Mouse (Mus musculus) liver, adult 2 months (tissue): ENCODE results near the gene Cacng7. TPM values are rescaled to one million over a fixed set of nuclear protein-coding genes. Genes with fewer than 3 reads are reported as not detected.

Experiments
- DNase-seq: peaks from one replicate; pipeline ENCODE4 v3.0.0-alpha.2; 2011; ENCODE audit warnings: low read depth, low spot score; ENCODE audit errors: extremely low read depth
- H3K27ac ChIP-seq: fragments of 200-500 bp; replicated peaks from 2 replicates; pipeline ENCODE4 v1.5.1; 2012; ENCODE audit warnings: low read depth, mild to moderate bottlenecking, control low read depth, inconsistent platforms, low read length; ENCODE audit not compliant: insufficient read depth
- H3K27me3 ChIP-seq: fragments of 200-500 bp; 2 replicates; pipeline ENCODE4 v1.6.1; 2012; ENCODE audit warnings: mild to moderate bottlenecking, moderate library complexity, low read length, inconsistent platforms; ENCODE audit not compliant: control insufficient read depth, insufficient read depth
- H3K36me3 ChIP-seq: fragments of 200-500 bp; 2 replicates; pipeline ENCODE4 v1.6.1; 2012; ENCODE audit warnings: low read length, inconsistent platforms; ENCODE audit not compliant: control insufficient read depth, insufficient read depth
- H3K4me1 ChIP-seq: fragments of 200-500 bp; 2 replicates; pipeline ENCODE4 v1.6.1; 2011; ENCODE audit warnings: low read length; ENCODE audit not compliant: control insufficient read depth, insufficient read depth
- H3K4me3 ChIP-seq: fragments of 200-500 bp; 2 replicates; pipeline ENCODE4 v1.5.1; 2011; ENCODE audit warnings: low read depth, mild to moderate bottlenecking, control low read depth, low read length, moderate library complexity; ENCODE audit not compliant: insufficient read depth
- H3K79me2 ChIP-seq: fragments of 200-500 bp; 2 replicates; pipeline ENCODE4 v1.6.1; 2012; ENCODE audit warnings: inconsistent platforms, mild to moderate bottlenecking, low read length, moderate library complexity; ENCODE audit not compliant: control insufficient read depth, insufficient read depth
- H3K9ac ChIP-seq: fragments of 200-500 bp; 2 replicates; pipeline ENCODE4 v1.6.1; 2012; ENCODE audit warnings: low read depth, mild to moderate bottlenecking, control low read depth, inconsistent platforms, low read length
- CTCF ChIP-seq: fragments of 200-500 bp; IDR thresholded peaks from 2 replicates; pipeline ENCODE4 v1.5.1; 2011; ENCODE audit warnings: low read depth, low read length, control low read depth
- POLR2A ChIP-seq: fragments of 200-500 bp; IDR thresholded peaks from 2 replicates; pipeline ENCODE4 v1.6.1; 2011; ENCODE audit warnings: low read length, control low read depth; ENCODE audit not compliant: insufficient read depth; ENCODE audit errors: extremely low read depth
- WGBS: fragments of 180-500 bp; shearing (Covaris S2); methylation state at CpG from one replicate; pipeline ENCODE4 v1.1.7; 2018; 5-methylcytosine and 5-hydroxymethylcytosine counted together
- polyA plus RNA-seq: library from polyadenylated mRNA; depleted of rRNA; stranded (reverse); fragments of >200 nt; gene quantifications from 2 replicates; pipeline ENCODE4 v1.2.3, GENCODE M21; 2012; rRNA removed
- total RNA-seq: library from RNA; depleted of rRNA; stranded (reverse); fragments of >200 nt; gene quantifications from 2 replicates; pipeline ENCODE4 v1.2.3, GENCODE M21; 2014; rRNA removed

The Cacng7 gene
- total RNA-seq, result 0.13 and 0.37 TPM in 2 replicates
- 0.29 and 0.86 TPM in 2 replicates for polyA plus RNA-seq

DNA sequence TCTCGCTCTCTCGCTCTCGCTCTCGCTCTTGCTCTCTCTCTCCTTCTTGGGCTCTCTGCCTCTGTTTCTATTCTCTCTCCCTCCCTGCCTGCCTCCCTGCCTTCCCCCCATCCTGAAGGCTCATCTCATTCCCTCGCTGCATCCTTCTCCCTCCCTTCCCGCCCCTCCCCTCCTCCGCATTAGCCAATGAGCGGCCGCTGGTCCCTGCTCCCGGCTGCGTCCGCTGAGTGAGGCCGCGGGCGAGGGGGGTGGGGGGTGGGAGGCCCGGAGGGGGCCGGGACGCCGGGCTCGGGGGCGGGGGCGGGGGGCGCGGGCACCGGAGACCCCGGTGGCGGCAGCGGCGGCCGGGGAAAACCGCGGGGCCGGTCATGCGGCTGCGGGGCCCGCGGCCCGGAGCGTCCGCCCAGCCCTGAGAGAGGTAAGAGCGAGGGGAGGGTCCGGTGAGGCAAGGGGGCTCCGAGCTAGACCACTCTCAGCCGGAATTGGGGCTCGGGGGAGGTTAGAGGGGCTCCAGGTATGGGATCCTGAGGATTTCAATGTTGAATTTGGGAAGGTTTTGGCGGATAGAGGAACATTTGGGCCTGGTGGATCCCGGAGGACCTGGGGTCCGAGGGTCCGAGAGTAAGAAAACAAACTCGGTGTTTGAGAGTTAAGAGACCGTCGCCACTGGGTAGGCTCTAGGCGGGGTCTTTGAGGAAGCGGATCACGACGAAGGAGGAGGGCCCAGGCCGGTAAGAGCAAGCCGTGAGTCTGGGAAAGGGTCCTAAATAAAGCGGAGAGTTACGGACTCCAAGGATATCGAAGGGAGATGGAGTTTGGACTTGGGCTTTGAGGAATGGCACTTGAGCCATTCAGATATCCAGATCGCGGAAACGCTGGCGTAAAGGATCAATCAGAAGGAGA lies at the start of gene Cacng7:
TSS of gene Cacng7 (plus strand) at position 337 of the 903 bp plus-strand sequence.
- H3K79me2 ChIP-seq, result no peaks in the 10 kb centered on the region
- H3K9ac ChIP-seq, result peak within 1 kb of the TSS; percentile 62
- TF ChIP-seq CTCF (no peak), POLR2A (no peak)
- no peak within 1 kb of the TSS for H3K27ac ChIP-seq
- H3K4me1 ChIP-seq, result peaks cover 5% of the 10 kb centered on the region; the same call in 1 of the 2 replicates
- H3K36me3 ChIP-seq, result no peaks in the 10 kb centered on the region
- no peak for DNase-seq
- 11% methylated on average over 62 of the region's 65 CpGs for WGBS
- H3K4me3 ChIP-seq, result peak within 1 kb of the TSS; percentile 51
- no peaks in the 10 kb centered on the region; the same call in 1 of the 2 replicates for H3K27me3 ChIP-seq

DNA sequence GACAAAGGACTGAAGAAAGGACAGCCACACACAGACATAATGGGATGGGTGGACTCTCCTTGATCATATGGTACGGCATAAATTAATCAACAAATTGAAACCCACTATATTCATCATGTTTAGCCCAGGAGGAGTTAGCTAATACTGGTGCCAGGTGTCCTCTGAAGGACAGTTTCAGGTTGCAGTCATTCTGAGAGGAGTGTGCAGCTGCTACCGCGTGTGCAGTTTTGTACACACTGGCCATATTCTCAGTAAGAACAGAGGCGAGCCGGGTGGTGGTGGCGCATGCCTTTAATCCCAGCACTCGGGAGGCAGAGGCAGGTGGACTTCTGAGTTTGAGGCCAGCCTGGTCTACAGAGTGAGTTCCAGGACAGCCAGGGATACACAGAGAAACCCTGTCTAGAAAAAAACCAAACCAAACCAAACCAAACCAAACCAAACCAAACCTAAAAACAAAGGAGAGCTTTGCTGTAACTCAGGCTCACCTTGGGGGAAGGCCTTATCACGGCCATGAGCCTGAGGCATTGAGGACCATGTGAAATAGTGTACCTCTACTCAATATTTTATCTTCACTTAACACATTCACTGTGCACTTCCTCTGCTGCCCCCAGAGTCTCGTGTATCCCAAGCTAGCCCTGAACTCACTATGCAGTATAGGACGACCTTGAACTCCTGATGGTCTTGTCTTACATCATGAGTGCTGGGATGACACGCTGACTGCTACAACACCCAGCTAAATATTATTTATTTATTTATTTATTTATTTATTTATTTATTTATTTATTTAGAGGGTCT lies 49.5 kb upstream of the Cacng7 start:
- Histone ChIP-seq H3K79me2 (no peaks in the 10 kb centered on the region), H3K27me3 (no peaks in the 10 kb centered on the region), H3K36me3 (no peaks in the 10 kb centered on the region), H3K9ac (no peak overlapping the region), H3K27ac (no peak overlapping the region), H3K4me1 (peaks cover 2% of the 10 kb centered on the region), H3K4me3 (no peak overlapping the region)
- DNase-seq, result no peak
- WGBS, result 86% methylated on average over 11 of the region's 11 CpGs
- TF ChIP-seq POLR2A (no peak), CTCF (no peak)

DNA sequence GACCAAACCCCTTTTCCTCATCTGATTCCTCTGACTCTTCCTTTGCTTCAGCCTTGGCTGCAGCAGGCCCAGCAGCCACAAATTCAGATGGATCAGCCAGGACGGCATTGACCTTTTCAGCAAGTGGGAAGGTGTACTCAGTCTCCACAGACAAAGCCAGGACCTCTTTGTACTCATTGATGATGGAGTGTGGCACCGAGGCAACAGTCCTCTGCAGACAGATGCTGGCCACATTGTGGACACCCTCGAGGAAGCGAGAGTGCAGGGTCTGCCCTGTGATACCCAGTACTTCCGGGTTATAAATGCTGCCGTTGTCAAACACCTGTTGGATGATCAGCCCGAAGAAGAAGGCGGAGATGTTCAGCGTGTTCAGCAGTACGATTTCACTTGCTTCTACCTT lies 48.2 kb upstream of the Cacng7 start:
- Histone ChIP-seq H3K27me3 (no peaks in the 10 kb centered on the region), H3K36me3 (no peaks in the 10 kb centered on the region), H3K4me1 (peaks cover 6% of the 10 kb centered on the region), H3K9ac (no peak overlapping the region), H3K79me2 (no peaks in the 10 kb centered on the region), H3K27ac (no peak overlapping the region), H3K4me3 (no peak overlapping the region)
- DNase-seq, result no peak
- WGBS, result 93% methylated on average over 10 of the region's 10 CpGs
- TF ChIP-seq CTCF (no peak), POLR2A (no peak)

DNA sequence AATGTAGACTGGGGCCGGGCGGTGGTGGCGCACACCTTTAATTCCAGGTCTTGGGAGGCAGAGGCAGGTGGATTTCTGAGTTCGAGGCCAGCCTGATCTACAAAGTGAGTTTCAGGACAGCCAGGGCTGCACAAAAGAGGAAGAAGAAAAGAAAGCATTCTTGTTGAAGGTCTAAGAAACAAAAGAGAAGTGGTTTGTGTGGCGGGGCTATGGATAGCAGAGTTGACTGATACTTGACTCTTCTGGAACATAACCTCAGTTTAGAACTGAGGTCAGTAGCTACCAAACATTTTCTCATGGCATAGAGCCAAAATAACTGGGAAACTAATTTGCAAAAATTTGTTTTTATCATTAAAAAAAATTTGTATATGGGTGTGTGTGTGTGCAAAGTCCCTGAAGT lies 46.7 kb upstream of the Cacng7 start:
- Histone ChIP-seq H3K4me3 (no peak overlapping the region), H3K27ac (no peak overlapping the region), H3K9ac (no peak overlapping the region), H3K4me1 (peaks cover 10% of the 10 kb centered on the region), H3K79me2 (no peaks in the 10 kb centered on the region), H3K36me3 (no peaks in the 10 kb centered on the region), H3K27me3 (no peaks in the 10 kb centered on the region)
- TF ChIP-seq POLR2A (no peak), CTCF (no peak)
- no peak for DNase-seq
- WGBS, result 96% methylated on average over 5 of the region's 5 CpGs

DNA sequence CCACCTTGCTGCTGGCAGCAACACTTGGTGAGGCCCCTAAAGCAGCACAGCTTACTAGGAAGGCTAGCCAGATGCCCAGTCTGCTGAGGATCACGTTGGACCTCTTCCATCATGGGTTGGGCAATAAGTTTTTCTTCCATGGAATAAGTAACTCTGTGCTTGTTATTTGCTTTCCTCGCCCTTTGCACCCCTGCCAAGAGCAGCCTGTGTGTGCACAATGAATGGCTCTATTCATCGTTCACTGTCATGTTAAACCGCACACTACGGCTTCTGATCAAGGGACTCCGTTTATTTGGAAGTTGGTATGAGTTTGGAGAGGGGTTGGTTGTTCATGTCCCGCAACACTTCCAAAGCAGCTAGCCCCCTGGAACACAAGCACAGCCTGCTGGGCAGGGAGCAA lies 45.6 kb upstream of the Cacng7 start:
- DNase-seq, result peak; percentile 93
- TF ChIP-seq CTCF (no peak), POLR2A (no peak)
- 27% methylated on average over 7 of the region's 7 CpGs for WGBS
- Histone ChIP-seq H3K79me2 (no peaks in the 10 kb centered on the region), H3K9ac (no peak overlapping the region), H3K4me1 (peaks cover 10% of the 10 kb centered on the region), H3K27me3 (no peaks in the 10 kb centered on the region), H3K27ac (peak overlapping the region; percentile 45), H3K36me3 (no peaks in the 10 kb centered on the region), H3K4me3 (no peak overlapping the region)
